16 mouse cellular contexts compared by ENCODE assay signal in genomic region chr11:57831861-57832260, GRCm38 (mm10). TPM values are rescaled to one million over a fixed set of nuclear protein-coding genes. Genes with fewer than 3 reads are reported as not detected.
DNase-seq lines count a peak whose midpoint lies in the region; ATAC-seq and TF ChIP-seq lines count a peak whose summit lies in the region.
"Had no signal": no experiment of that assay in that cellular context is flagged by ENCODE, and none has a peak within 500 bp of the region (broad histone marks: within the 10 kb centered on the region; RNA-seq: fewer than 3 reads in every experiment).

No protein-coding gene starts in this region.

- WGBS in hindbrain, embryonic 10.5 days, result 2% methylated on average over 16 of the region's 16 CpGs
- WGBS in hindbrain, postnatal 0 days, result 9% methylated on average over 16 of the region's 16 CpGs
- 17% methylated on average over 15 of the region's 16 CpGs for WGBS in embryonic facial prominence, embryonic 14.5 days

- intact Hi-C loops in left cerebral cortex, postnatal 10 days (cut with DNase I), result no loop called here

- H3K27me3 ChIP-seq in hindbrain, embryonic 10.5 days (ENCODE audit: insufficient read depth, poor library complexity, severe bottlenecking), result peaks cover 100% of the 10 kb centered on the region
- peaks cover 88% of the 10 kb centered on the region for H3K27me3 ChIP-seq in hindbrain, postnatal 0 days (ENCODE audit: insufficient read depth, low read length)
- peaks cover 98% of the 10 kb centered on the region for H3K27me3 ChIP-seq in embryonic facial prominence, embryonic 14.5 days (replicated peaks; ENCODE audit: control insufficient read depth, insufficient read depth, low read length)

- no peak overlapping the region for H3K27ac ChIP-seq in hindbrain, embryonic 10.5 days
- H3K27ac ChIP-seq in hindbrain, postnatal 0 days, result no peak overlapping the region
- no peak overlapping the region for H3K27ac ChIP-seq in embryonic facial prominence, embryonic 14.5 days (replicated peaks; ENCODE audit: low read depth, low read length)
- H3K27ac ChIP-seq: forebrain, embryonic 12.5 days; liver, embryonic 15.5 days had no signal

- ATAC-seq in hindbrain, postnatal 0 days, result no peak
- ATAC-seq in embryonic facial prominence, embryonic 14.5 days (ENCODE audit: low read depth), result no peak
- ATAC-seq: hindbrain, embryonic 16.5 days had no signal

- H3K36me3 ChIP-seq in hindbrain, embryonic 10.5 days, result no peaks in the 10 kb centered on the region
- H3K36me3 ChIP-seq in hindbrain, postnatal 0 days (ENCODE audit: insufficient read depth, low read length), result no peaks in the 10 kb centered on the region
- H3K36me3 ChIP-seq in embryonic facial prominence, embryonic 14.5 days (ENCODE audit: control insufficient read depth, insufficient read depth, low read length), result no peaks in the 10 kb centered on the region
- H3K36me3 ChIP-seq: forebrain, embryonic 12.5 days; G1E; liver, embryonic 15.5 days had no signal

- H3K9ac ChIP-seq in hindbrain, postnatal 0 days (replicated peaks; ENCODE audit: low read length), result no peak overlapping the region
- H3K9ac ChIP-seq in embryonic facial prominence, embryonic 14.5 days (ENCODE audit: low read depth, low read length), result no peak overlapping the region
- H3K9ac ChIP-seq: forebrain, embryonic 12.5 days; liver, embryonic 15.5 days had no signal

- H3K4me3 ChIP-seq in hindbrain, embryonic 10.5 days, result no peak overlapping the region
- H3K4me3 ChIP-seq in hindbrain, postnatal 0 days (ENCODE audit: low read length), result no peak overlapping the region
- peak overlapping the region; percentile 18 for H3K4me3 ChIP-seq in embryonic facial prominence, embryonic 14.5 days (ENCODE audit: low read depth, low read length)
- H3K4me3 ChIP-seq: forebrain, embryonic 12.5 days; liver, embryonic 15.5 days had no signal

- DNase-seq in adrenal gland, postnatal 10 days, result peak; percentile 22
- no peak for DNase-seq in adrenal gland, adult 18-20 months (ENCODE audit: low spot score in 2 of 2)
- DNase-seq in hindbrain, embryonic 10.5 days (ENCODE audit: low spot score), result peak; percentile 55
- DNase-seq in hindbrain, postnatal 0 days (ENCODE audit: low spot score), result no peak
- no peak for DNase-seq in embryonic facial prominence, embryonic 14.5 days (ENCODE audit: low spot score)
- DNase-seq in neural tube, embryonic 10.5 days (ENCODE audit: extremely low spot score, low spot score), result peak; percentile 56
- no peak for DNase-seq in c-Kit-positive CD71-positive TER-119-positive erythroid progenitor cells, embryonic 14.5 days (ENCODE audit: low spot score)
- DNase-seq in left cerebral cortex, postnatal 10 days (ENCODE audit: extremely low spot score in 1 of 2, low spot score in 2 of 2), result no peak
- DNase-seq: cerebellum, postnatal 25 days; gastrocnemius, postnatal 14 days; kidney, postnatal 25 days had no signal

- H3K4me1 ChIP-seq in hindbrain, embryonic 10.5 days (replicated peaks), result peaks cover 42% of the 10 kb centered on the region
- no peaks in the 10 kb centered on the region for H3K4me1 ChIP-seq in hindbrain, postnatal 0 days (ENCODE audit: insufficient read depth, low read length)
- H3K4me1 ChIP-seq in embryonic facial prominence, embryonic 14.5 days (ENCODE audit: control insufficient read depth, insufficient read depth, low read length), result peaks cover 5% of the 10 kb centered on the region

- no peak overlapping the region for H3K4me2 ChIP-seq in hindbrain, postnatal 0 days (ENCODE audit: low read depth, low read length)
- H3K4me2 ChIP-seq in embryonic facial prominence, embryonic 14.5 days (ENCODE audit: low read depth, low read length), result no peak overlapping the region
- H3K4me2 ChIP-seq: forebrain, embryonic 12.5 days; liver, embryonic 15.5 days had no signal

- H3K9me3 ChIP-seq in hindbrain, embryonic 10.5 days, result no peaks in the 10 kb centered on the region
- H3K9me3 ChIP-seq in hindbrain, postnatal 0 days (ENCODE audit: low read length), result no peaks in the 10 kb centered on the region
- no peaks in the 10 kb centered on the region for H3K9me3 ChIP-seq in embryonic facial prominence, embryonic 14.5 days (ENCODE audit: control insufficient read depth, low read length)
- H3K9me3 ChIP-seq: forebrain, embryonic 12.5 days; G1E; liver, embryonic 15.5 days had no signal

- no peak for TF ChIP-seq CTCF in hindbrain, postnatal 0 days (IDR thresholded peaks at IDR 0.05; ENCODE audit: low read depth)

RNA-seq across cellular contexts. Expression of gene Hand1, which starts 0.8 kb away (rescaled TPM):
- 10 to 100 TPM; 10.2 to 17.2 TPM for total RNA-seq in adrenal gland, postnatal 10 days (2021)
- total RNA-seq in adrenal gland, adult 18-20 months (2021), result 1 to 10 TPM; 6.7 to 9.4 TPM
- 0.17 and 0.50 TPM in 2 replicates for polyA plus RNA-seq in hindbrain, embryonic 10.5 days (2016; fragmentation: Nextera tagmentation; extraction: Ambion mirVana)
- total RNA-seq in hindbrain, postnatal 0 days (2014; rRNA removed), result not detected in 2 replicates
- polyA plus RNA-seq in hindbrain, postnatal 0 days (2015; fragmentation: Nextera tagmentation; extraction: Ambion mirVana), result not detected in 2 replicates
- 1.6 and 1.7 TPM in 2 replicates for polyA plus RNA-seq in embryonic facial prominence, embryonic 14.5 days (2014; fragmentation: Nextera tagmentation; extraction: Ambion mirVana)
- not detected for total RNA-seq in left cerebral cortex, postnatal 10 days (2021)
- total RNA-seq: G1E; gastrocnemius, postnatal 14 days; monocyte, adult 5-6 weeks had no signal
- polyA plus RNA-seq: forebrain, embryonic 12.5 days; G1E; hindbrain, embryonic 16.5 days had no signal

RNA-seq across cellular contexts. Expression of gene Sap30l, which starts 30.4 kb away (rescaled TPM):
- total RNA-seq in adrenal gland, postnatal 10 days (2021), result 10 to 100 TPM; 36.4 to 36.6 TPM
- 10 to 100 TPM; 48.5 to 62.8 TPM for total RNA-seq in adrenal gland, adult 18-20 months (2021)
- polyA plus RNA-seq in hindbrain, embryonic 10.5 days (2016; fragmentation: Nextera tagmentation; extraction: Ambion mirVana), result 8.8 and 12.7 TPM in 2 replicates
- total RNA-seq in hindbrain, postnatal 0 days (2014; rRNA removed), result 25.3 and 31.0 TPM in 2 replicates
- polyA plus RNA-seq in hindbrain, postnatal 0 days (2015; fragmentation: Nextera tagmentation; extraction: Ambion mirVana), result 10.7 and 12.4 TPM in 2 replicates
- polyA plus RNA-seq in embryonic facial prominence, embryonic 14.5 days (2014; fragmentation: Nextera tagmentation; extraction: Ambion mirVana), result 14.2 and 16.3 TPM in 2 replicates
- 10 to 100 TPM; 38.5 TPM for total RNA-seq in left cerebral cortex, postnatal 10 days (2021)

Comparison
In these comparisons a context has a peak if more than half of its experiments do, and no peak if none do; other contexts are left out.
1. DNase-seq: peak in adrenal gland, postnatal 10 days (single experiment), hindbrain, embryonic 10.5 days (single experiment) and neural tube, embryonic 10.5 days (single experiment); none in adrenal gland, adult 18-20 months (0 of 2), hindbrain, postnatal 0 days (single experiment), embryonic facial prominence, embryonic 14.5 days (single experiment), c-Kit-positive CD71-positive TER-119-positive erythroid progenitor cells, embryonic 14.5 days (single experiment) and left cerebral cortex, postnatal 10 days (0 of 2).